Mouse (Mus musculus) testis, postnatal 10 days (tissue): ENCODE data around the gene Atp9a.

ENCODE experiments used
- DNase-seq: peaks from one replicate; pipeline ENCODE4 v3.0.0; 2021; ENCODE audit warnings: low spot score

Gene Atp9a

GRCm38 (mm10) chr2:168738854-168739253, 3.4 kb downstream of the Atp9a start:
- no peak for DNase-seq

GRCm38 (mm10) chr2:168737878-168738277, 4.3 kb downstream of the Atp9a start:
- DNase-seq = no peak

GRCm38 (mm10) chr2:168734023-168734422, 8.2 kb downstream of the Atp9a start:
- peak; percentile 65 for DNase-seq

- no peak for DNase-seq
These were observed 11.0 kb downstream of the Atp9a start for GRCm38 (mm10) chr2:168731258-168731657.

- no peak for DNase-seq
These were observed 12.5 kb downstream of the Atp9a start for GRCm38 (mm10) chr2:168729736-168730135.

GRCm38 (mm10) chr2:168728045-168728444, 14.2 kb downstream of the Atp9a start:
- no peak for DNase-seq

GRCm38 (mm10) chr2:168726007-168726406, 16.2 kb downstream of the Atp9a start:
- DNase-seq = peak; percentile 78

- no peak for DNase-seq
These were observed 20.9 kb downstream of the Atp9a start for GRCm38 (mm10) chr2:168721313-168721712.

- no peak for DNase-seq
These were observed 22.5 kb downstream of the Atp9a start for GRCm38 (mm10) chr2:168719742-168720141.

GRCm38 (mm10) chr2:168718735-168719134, 23.5 kb downstream of the Atp9a start:
- peak; percentile 54 for DNase-seq

- DNase-seq = no peak
These were observed 23.9 kb downstream of the Atp9a start for GRCm38 (mm10) chr2:168718267-168718666.

- no peak for DNase-seq
These were observed 29.7 kb downstream of the Atp9a start for GRCm38 (mm10) chr2:168712199-168713176.

GRCm38 (mm10) chr2:168710979-168711378, 31.2 kb downstream of the Atp9a start:
- DNase-seq = no peak

GRCm38 (mm10) chr2:168707766-168708165, 34.4 kb downstream of the Atp9a start:
- no peak for DNase-seq

GRCm38 (mm10) chr2:168702266-168702665, 39.9 kb downstream of the Atp9a start:
- no peak for DNase-seq

- DNase-seq = no peak
These were observed 47.2 kb downstream of the Atp9a start for GRCm38 (mm10) chr2:168695027-168695403.

- no peak for DNase-seq
These were observed 47.7 kb downstream of the Atp9a start for GRCm38 (mm10) chr2:168694379-168695026.

- DNase-seq = peak; percentile 84
These were observed 50.4 kb downstream of the Atp9a start for GRCm38 (mm10) chr2:168691774-168692173.

GRCm38 (mm10) chr2:168687326-168687725, 54.9 kb downstream of the Atp9a start:
- no peak for DNase-seq

- DNase-seq = no peak
These were observed 56.3 kb downstream of the Atp9a start for GRCm38 (mm10) chr2:168685909-168686308.

- no peak for DNase-seq
These were observed 57.5 kb downstream of the Atp9a start for GRCm38 (mm10) chr2:168684695-168685094.

GRCm38 (mm10) chr2:168683520-168684150, 58.6 kb downstream of the Atp9a start:
- DNase-seq = no peak

- no peak for DNase-seq
These were observed 59.5 kb downstream of the Atp9a start for GRCm38 (mm10) chr2:168682721-168683120.
